Mouse (Mus musculus) stomach, embryonic 14.5 days (tissue): ENCODE results near the gene Serinc4. TPM values are rescaled to one million over a fixed set of nuclear protein-coding genes. Genes with fewer than 3 reads are reported as not detected.

Source experiments
- ATAC-seq: fragments of 200-750 bp; cut with Nextera tagmentation; 2 replicates; pipeline ENCODE4 v1.8.0; 2017; ENCODE audit warnings: low read depth, moderate TSS enrichment; ENCODE audit not compliant: insufficient number of reproducible peaks, insufficient read depth, low FRiP score
- H3K27ac ChIP-seq: fragments of 300-500 bp; sonication (generic); 2 replicates; pipeline ENCODE4 v1.5.1; 2014; ENCODE audit warnings: mild to moderate bottlenecking, low read length, moderate library complexity, mixed read lengths
- H3K27me3 ChIP-seq: fragments of 300-500 bp; sonication (generic); 2 replicates; pipeline ENCODE4 v1.6.1; 2014; ENCODE audit warnings: low read length, control low read depth, mixed read lengths; ENCODE audit not compliant: control insufficient read depth, insufficient read depth
- H3K36me3 ChIP-seq: fragments of 300-500 bp; sonication (generic); 2 replicates; pipeline ENCODE4 v1.6.1; 2014; ENCODE audit warnings: mild to moderate bottlenecking, control low read depth, low read length, moderate library complexity, mixed read lengths; ENCODE audit not compliant: control insufficient read depth, insufficient read depth
- H3K4me1 ChIP-seq: fragments of 300-500 bp; sonication (generic); 2 replicates; pipeline ENCODE4 v1.6.1; 2014; ENCODE audit warnings: low read length, control low read depth, mixed read lengths; ENCODE audit not compliant: control insufficient read depth, insufficient read depth
- H3K4me2 ChIP-seq: fragments of 300-500 bp; sonication (generic); replicated peaks from 2 replicates; pipeline ENCODE4 v1.6.1; 2014; ENCODE audit warnings: low read depth, low read length, control low read depth
- H3K4me3 ChIP-seq: fragments of 300-500 bp; sonication (generic); 2 replicates; pipeline ENCODE4 v1.5.1; 2014; ENCODE audit warnings: low read depth, low read length, control low read depth
- H3K9ac ChIP-seq: fragments of 300-500 bp; sonication (generic); replicated peaks from 2 replicates; pipeline ENCODE4 v1.6.1; 2014; ENCODE audit warnings: low read depth, mild to moderate bottlenecking, control low read depth, low read length, moderate library complexity, mixed read lengths
- H3K9me3 ChIP-seq: fragments of 300-500 bp; sonication (generic); 2 replicates; pipeline ENCODE4 v1.6.1; 2016; ENCODE audit warnings: low read depth, low read length, control low read depth; ENCODE audit not compliant: control insufficient read depth
- WGBS: fragments of 180-500 bp; shearing (Covaris S2); extraction: QIAGEN DNeasy Blood & Tissue Kit; methylation state at CpG from one replicate; pipeline ENCODE4 v1.1.7; 2014; 5-methylcytosine and 5-hydroxymethylcytosine counted together
- polyA plus RNA-seq: library from polyadenylated mRNA; unstranded; fragments of >200 nt; fragmentation: Nextera tagmentation; extraction: Ambion mirVana; gene quantifications from 2 replicates; pipeline ENCODE4 v1.2.1, GENCODE M21; 2014

The Serinc4 gene
- polyA plus RNA-seq, 1 experiment from 2014 or later, result 0.69 TPM

DNA sequence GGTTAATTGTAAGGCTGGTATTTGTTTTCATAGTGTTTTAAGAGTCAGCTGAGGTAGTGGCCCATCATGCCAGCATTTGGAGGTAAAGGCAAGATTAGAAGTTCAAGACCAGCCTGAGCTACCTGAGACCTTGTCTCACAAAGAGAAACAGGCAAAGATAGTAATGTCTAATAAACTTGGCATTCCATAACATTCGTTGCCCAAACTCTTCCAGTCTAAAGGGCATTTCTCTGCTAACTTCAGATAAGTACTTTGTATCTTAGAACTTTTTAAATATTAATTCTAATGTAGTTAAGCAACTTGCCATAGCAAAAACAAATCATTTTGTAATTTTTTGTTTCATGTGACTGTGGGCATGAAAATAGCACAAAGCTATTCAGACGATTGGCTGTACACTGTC, 33.4 kb downstream of the Serinc4 start:
- Histone ChIP-seq H3K9ac (no peak overlapping the region), H3K36me3 (peaks cover 63% of the 10 kb centered on the region), H3K27ac (no peak overlapping the region), H3K9me3 (no peaks in the 10 kb centered on the region), H3K27me3 (no peaks in the 10 kb centered on the region), H3K4me3 (no peak overlapping the region), H3K4me1 (no peaks in the 10 kb centered on the region), H3K4me2 (no peak overlapping the region)
- no peak for ATAC-seq
- 97% methylated on average over 2 of the region's 2 CpGs for WGBS

DNA sequence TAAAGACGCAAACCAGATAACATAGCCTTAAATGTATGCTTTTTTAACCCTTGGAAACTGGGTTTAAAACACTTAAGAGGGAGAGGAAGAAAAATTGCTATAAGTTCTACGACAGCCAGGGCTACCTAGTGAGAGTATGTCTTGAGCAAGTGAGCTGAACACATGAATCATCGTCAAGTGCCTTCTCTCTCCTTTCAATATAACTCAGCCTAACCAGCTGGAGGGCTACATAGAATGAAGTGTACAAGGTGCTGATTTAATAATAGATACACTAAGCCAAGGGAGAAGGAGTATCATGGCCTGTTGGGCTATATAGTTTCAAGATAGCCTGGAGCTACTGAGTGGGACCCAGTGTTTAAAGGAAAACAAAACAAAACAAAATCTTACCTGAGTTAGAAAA, 38.1 kb downstream of the Serinc4 start:
- Histone ChIP-seq H3K4me1 (peaks cover 18% of the 10 kb centered on the region), H3K36me3 (peaks cover 44% of the 10 kb centered on the region), H3K9ac (no peak overlapping the region), H3K9me3 (no peaks in the 10 kb centered on the region), H3K4me3 (no peak overlapping the region), H3K27me3 (no peaks in the 10 kb centered on the region), H3K27ac (no peak overlapping the region), H3K4me2 (no peak overlapping the region)
- 79% methylated on average over 3 of the region's 3 CpGs for WGBS
- no peak for ATAC-seq

DNA sequence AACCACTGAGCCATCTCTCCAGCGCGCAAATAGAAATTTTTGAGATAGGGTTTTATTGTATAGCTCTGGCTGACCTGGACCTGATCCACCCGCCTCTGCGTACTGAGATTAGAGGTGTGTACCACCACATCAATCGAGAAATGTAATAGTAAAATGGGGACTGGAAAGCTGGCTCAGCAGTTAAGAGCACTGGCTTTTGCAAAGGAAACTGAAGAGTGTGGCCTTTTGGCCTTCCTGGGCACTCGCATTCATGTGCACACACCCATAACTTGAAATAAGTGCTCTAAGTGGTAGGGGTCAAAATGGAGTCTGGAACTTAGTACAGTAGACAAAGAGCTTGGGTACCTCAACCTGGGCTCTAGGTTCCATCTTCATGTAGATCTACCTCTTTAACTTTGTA, 40.2 kb downstream of the Serinc4 start:
- no peaks in the 10 kb centered on the region for H3K27me3 ChIP-seq
- H3K27ac ChIP-seq, result no peak overlapping the region
- H3K4me2 ChIP-seq, result no peak overlapping the region
- no peak for ATAC-seq
- no peak overlapping the region for H3K4me3 ChIP-seq
- H3K4me1 ChIP-seq, result peaks cover 21% of the 10 kb centered on the region
- no peaks in the 10 kb centered on the region for H3K9me3 ChIP-seq
- H3K36me3 ChIP-seq, result peaks cover 24% of the 10 kb centered on the region
- WGBS, result 82% methylated on average over 6 of the region's 6 CpGs
- H3K9ac ChIP-seq, result no peak overlapping the region

DNA sequence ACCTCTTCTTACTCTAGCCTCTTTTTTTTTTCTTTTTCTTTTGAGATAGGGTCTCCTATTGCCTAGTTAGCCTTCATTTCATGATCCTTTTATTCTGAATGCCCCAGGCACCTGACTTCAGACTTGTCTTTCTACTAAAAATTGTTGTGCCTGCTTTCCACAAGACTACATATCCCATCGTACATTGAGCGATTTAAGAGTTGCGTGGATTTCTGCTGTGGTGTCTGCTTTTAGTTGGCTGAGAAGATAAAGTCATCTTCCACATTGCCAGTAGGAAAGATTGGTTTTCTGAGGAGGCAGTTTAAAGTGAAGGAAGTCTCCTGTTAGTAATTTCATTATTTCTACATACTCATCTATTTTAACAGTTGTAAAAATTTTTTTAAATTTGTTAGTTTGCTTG, 41.0 kb downstream of the Serinc4 start:
- Histone ChIP-seq H3K27me3 (no peaks in the 10 kb centered on the region), H3K36me3 (peaks cover 24% of the 10 kb centered on the region), H3K4me2 (peak overlapping the region; percentile 72), H3K27ac (no peak overlapping the region), H3K9ac (0 out of 2 replicates have a peak overlapping the region, but pooled peaks have one; percentile 99), H3K4me1 (peaks cover 21% of the 10 kb centered on the region), H3K4me3 (peak overlapping the region; percentile 95), H3K9me3 (no peaks in the 10 kb centered on the region)
- ATAC-seq, result no peak
- 80% methylated on average over 3 of the region's 3 CpGs for WGBS

DNA sequence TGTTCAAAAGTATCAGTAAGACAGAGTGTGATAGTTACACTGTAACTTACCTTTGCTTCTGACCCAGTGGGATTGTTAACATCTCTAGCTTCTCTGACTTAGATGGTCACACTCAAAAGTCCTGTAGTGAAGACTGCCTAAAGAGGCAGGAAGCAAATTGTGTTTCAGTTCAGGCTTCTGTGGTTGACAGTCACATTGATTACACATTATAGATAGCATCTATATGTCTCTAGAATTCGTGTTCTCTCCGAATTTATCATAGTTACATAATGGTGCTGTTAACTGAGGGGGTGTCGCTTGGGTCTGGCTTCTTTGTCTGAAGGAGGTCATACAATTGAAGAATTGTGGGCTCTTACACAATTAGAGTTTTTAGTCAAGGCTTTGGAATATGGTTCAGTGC, 41.5 kb downstream of the Serinc4 start:
- Histone ChIP-seq H3K4me1 (peaks cover 21% of the 10 kb centered on the region), H3K4me2 (peak overlapping the region; percentile 72), H3K9ac (peak overlapping the region; percentile 99), H3K27me3 (no peaks in the 10 kb centered on the region), H3K9me3 (no peaks in the 10 kb centered on the region), H3K36me3 (peaks cover 24% of the 10 kb centered on the region), H3K27ac (no peak overlapping the region), H3K4me3 (peak overlapping the region; percentile 95)
- ATAC-seq, result no peak
- 27% methylated on average over 3 of the region's 3 CpGs for WGBS

DNA sequence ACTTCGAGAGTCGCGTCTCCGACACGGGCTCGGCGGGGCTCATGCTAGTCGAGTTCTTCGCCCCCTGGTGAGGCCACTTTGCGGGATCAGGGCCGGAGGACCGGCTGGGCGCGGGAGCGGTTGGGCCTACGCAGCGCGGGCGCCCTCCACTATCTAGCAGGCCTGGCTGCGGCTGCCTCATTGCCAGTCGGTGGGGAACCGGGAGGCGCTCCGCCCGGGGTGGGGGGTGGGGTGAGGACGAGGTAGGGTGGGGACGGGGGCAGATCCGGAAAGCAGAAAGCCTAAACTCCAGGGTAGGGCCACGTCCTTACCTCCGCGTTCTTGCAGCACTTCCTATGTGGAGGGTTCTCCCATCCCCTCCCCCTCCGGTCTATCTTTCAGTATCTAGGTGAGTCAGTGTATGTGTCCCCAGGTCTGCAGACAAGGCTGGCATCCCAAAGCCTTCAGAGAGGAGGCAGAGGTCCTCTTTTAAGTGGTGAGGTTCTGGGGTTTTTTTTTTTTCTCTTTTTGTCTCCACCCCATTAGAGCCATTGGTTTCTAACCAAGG, 42.4 kb downstream of the Serinc4 start:
- H3K4me3 ChIP-seq, result peak overlapping the region; percentile 95
- WGBS, result under 1% methylated on average over 32 of the region's 32 CpGs
- peak overlapping the region; percentile 99 for H3K27ac ChIP-seq
- ATAC-seq, result peak; percentile 46
- H3K4me1 ChIP-seq, result peaks cover 21% of the 10 kb centered on the region
- H3K9ac ChIP-seq, result peak overlapping the region; percentile 99
- peak overlapping the region; percentile 72 for H3K4me2 ChIP-seq
- peaks cover 24% of the 10 kb centered on the region for H3K36me3 ChIP-seq
- H3K9me3 ChIP-seq, result no peaks in the 10 kb centered on the region
- no peaks in the 10 kb centered on the region for H3K27me3 ChIP-seq

DNA sequence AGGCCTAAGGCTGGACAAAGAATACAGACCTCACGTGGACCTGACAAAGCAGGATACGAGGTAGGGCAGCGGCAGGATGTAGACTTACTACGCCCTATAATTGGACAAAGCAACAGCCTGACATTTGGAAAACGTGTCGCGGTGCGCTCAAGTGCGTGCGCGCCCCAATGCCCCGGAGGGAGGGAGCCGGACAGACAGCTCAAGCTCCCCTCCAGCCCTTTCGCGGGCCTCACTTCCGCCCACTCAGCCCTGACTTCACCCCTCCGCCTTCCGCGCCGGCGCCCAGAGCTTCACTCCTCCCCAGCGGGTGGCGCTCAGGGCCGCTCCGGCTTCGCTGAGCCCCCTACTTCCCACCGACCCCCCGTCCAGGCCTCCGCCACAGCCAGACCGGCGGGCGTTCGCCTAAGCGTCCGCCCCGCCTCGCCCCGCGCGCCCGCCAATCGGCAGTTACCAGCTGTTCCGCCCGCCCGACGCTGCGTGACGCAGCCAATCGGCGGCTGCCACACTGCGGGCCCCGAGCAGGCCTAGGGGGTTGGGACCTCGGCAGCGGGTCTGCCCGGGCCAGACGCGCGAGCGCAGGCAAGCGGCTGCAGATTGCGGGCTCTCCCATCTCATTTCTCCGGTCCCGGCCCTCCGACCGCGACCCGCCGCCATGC, 43.1 kb downstream of the Serinc4 start, which contains the start of the genes Pdia3 and Catsper2:
Pdia3 (plus strand) TSS at position 389 of the 656 bp plus-strand sequence.
Catsper2 (minus strand) TSS at position 406 of the 656 bp plus-strand sequence.
- H3K4me3 ChIP-seq, result peak within 1 kb of the TSS; percentile 95
- H3K9me3 ChIP-seq, result no peaks in the 10 kb centered on the region
- no peaks in the 10 kb centered on the region for H3K27me3 ChIP-seq
- peak within 1 kb of the TSS; percentile 99 for H3K27ac ChIP-seq
- H3K4me2 ChIP-seq, result peak within 1 kb of the TSS; percentile 72
- peaks cover 21% of the 10 kb centered on the region for H3K4me1 ChIP-seq
- under 1% methylated on average over 64 of the region's 68 CpGs for WGBS
- H3K36me3 ChIP-seq, result peaks cover 19% of the 10 kb centered on the region
- H3K9ac ChIP-seq, result peak within 1 kb of the TSS; percentile 99
- peak; percentile 99 for ATAC-seq

DNA sequence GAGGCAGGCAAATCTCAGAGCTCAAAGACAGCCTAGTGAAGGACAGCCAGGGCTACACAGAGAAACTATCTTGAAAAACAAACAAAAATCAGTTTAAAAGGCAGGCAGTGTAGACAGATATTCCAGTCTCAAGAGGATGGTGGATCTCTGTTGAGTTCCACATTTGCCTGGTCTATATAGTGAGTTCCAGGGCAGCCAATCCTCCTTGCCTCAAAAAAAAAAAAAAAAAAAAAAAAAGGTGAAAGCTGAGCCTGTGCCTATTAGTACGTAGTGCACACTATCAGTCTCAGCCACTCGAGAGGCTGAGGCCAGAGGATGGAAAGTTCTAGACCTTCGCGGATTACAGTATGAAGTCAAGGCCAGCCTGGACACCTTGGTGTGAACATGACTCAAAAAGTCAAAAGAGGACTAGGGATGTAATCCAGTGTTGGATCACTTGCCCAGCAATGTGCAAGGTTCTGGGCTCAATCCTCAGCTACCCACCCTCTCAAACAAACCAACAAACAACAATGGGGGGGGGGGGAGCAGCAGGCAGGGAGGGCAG, 43.7 kb downstream of the Serinc4 start:
- Histone ChIP-seq H3K4me1 (peaks cover 21% of the 10 kb centered on the region), H3K9me3 (no peaks in the 10 kb centered on the region), H3K27me3 (no peaks in the 10 kb centered on the region), H3K36me3 (peaks cover 13% of the 10 kb centered on the region), H3K9ac (peak overlapping the region; percentile 99), H3K27ac (peak overlapping the region; percentile 99), H3K4me2 (peak overlapping the region; percentile 72), H3K4me3 (peak overlapping the region; percentile 95)
- WGBS, result 7% methylated on average over 4 of the region's 4 CpGs
- ATAC-seq, result no peak
